ENCODE assay signal across 14 mouse cellular contexts in the genomic region with DNA sequence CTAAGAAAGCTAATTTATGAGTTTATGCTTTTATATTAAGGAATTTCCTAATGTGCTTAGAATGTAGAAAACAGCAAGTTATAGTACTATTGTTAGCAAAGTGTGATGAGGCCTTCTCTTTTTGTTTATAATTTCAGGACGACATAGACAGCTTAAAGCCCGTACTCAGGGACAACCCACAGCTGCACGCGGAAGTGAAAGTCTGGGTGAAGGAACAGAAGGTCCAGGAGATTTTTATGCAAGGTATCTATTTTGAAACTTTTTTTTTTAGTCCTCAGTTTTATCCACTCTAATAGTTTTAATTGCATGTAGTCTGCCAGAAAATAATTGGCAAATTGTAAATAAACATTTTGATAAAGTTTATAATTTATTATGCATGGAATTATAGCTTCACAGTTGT.
"Had no signal": no experiment of that assay in that cellular context is flagged by ENCODE, and none has a peak within 500 bp of the region (broad histone marks: within the 10 kb centered on the region; RNA-seq: fewer than 3 reads in every experiment).

No protein-coding gene starts in this region.

- DNase-seq: kidney, adult 11 months; kidney, adult 9 months; kidney, postnatal 4 days; lung, postnatal 4 days; retina, postnatal 1 day; right cerebral cortex, postnatal 4 days; thymus, postnatal 4 days had no signal

- ATAC-seq: liver, embryonic 12.5 days; midbrain, embryonic 13.5 days had no signal

- H3K4me2 ChIP-seq: limb, embryonic 15.5 days; liver, embryonic 12.5 days; midbrain, embryonic 13.5 days; neural tube, embryonic 15.5 days had no signal

- H3K27me3 ChIP-seq: limb, embryonic 15.5 days; liver, embryonic 12.5 days; midbrain, embryonic 13.5 days; neural tube, embryonic 15.5 days had no signal

- H3K4me3 ChIP-seq: limb, embryonic 15.5 days; liver, embryonic 12.5 days; midbrain, embryonic 13.5 days; myocyte; neural tube, embryonic 15.5 days had no signal

- H3K9me3 ChIP-seq: limb, embryonic 15.5 days; liver, embryonic 12.5 days; midbrain, embryonic 13.5 days; neural tube, embryonic 15.5 days had no signal

- H3K27ac ChIP-seq: kidney, postnatal 0 days; limb, embryonic 15.5 days; liver, embryonic 12.5 days; midbrain, embryonic 13.5 days; neural tube, embryonic 15.5 days; stomach, postnatal 0 days had no signal

- H3K9ac ChIP-seq: limb, embryonic 15.5 days; liver, embryonic 12.5 days; midbrain, embryonic 13.5 days; neural tube, embryonic 15.5 days had no signal

- H3K4me1 ChIP-seq: neural tube, embryonic 15.5 days had no signal
